Mouse (Mus musculus) heart, embryonic 12.5 days (tissue): ENCODE measurements around the gene Mup13. TPM values are rescaled to one million over a fixed set of nuclear protein-coding genes. Genes with fewer than 3 reads are reported as not detected.
"Not testable (repeated sequence)": the region's sequence is repeated elsewhere in the genome, so short reads cannot be mapped to it uniquely, and the experiment has no call there.

Experiments
- ATAC-seq: fragments of 200-750 bp; cut with Nextera tagmentation; 2 replicates; pipeline ENCODE4 v1.8.0; 2017; ENCODE audit warnings: moderate TSS enrichment, moderate library complexity; ENCODE audit not compliant: insufficient number of reproducible peaks, low FRiP score
- H3K27ac ChIP-seq: fragments of 300-500 bp; sonication (generic); 2 replicates; pipeline ENCODE4 v1.5.1; 2016; ENCODE audit warnings: mild to moderate bottlenecking, moderate library complexity; ENCODE audit not compliant: poor library complexity, severe bottlenecking
- H3K27me3 ChIP-seq: fragments of 300-500 bp; sonication (generic); replicated peaks from 2 replicates; pipeline ENCODE4 v1.6.1; 2016; ENCODE audit warnings: mild to moderate bottlenecking, moderate library complexity
- H3K36me3 ChIP-seq: fragments of 300-500 bp; sonication (generic); 2 replicates; pipeline ENCODE4 v1.6.1; 2016; ENCODE audit warnings: mild to moderate bottlenecking, moderate library complexity
- H3K4me1 ChIP-seq: fragments of 300-500 bp; sonication (generic); replicated peaks from 2 replicates; pipeline ENCODE4 v1.6.1; 2016; ENCODE audit warnings: mild to moderate bottlenecking
- H3K4me2 ChIP-seq: fragments of 300-500 bp; sonication (generic); 2 replicates; pipeline ENCODE4 v1.6.1; 2016; ENCODE audit warnings: mild to moderate bottlenecking, moderate library complexity
- H3K4me3 ChIP-seq: fragments of 300-500 bp; sonication (generic); 2 replicates; pipeline ENCODE4 v1.5.1; 2016; ENCODE audit warnings: mild to moderate bottlenecking
- H3K9ac ChIP-seq: fragments of 300-500 bp; sonication (generic); 2 replicates; pipeline ENCODE4 v1.6.1; 2016; ENCODE audit warnings: mild to moderate bottlenecking, moderate library complexity
- H3K9me3 ChIP-seq: fragments of 300-500 bp; sonication (generic); replicated peaks from 2 replicates; pipeline ENCODE4 v1.6.1; 2016; ENCODE audit warnings: mild to moderate bottlenecking, moderate library complexity
- WGBS: fragments of 180-500 bp; shearing (Covaris S2); methylation state at CpG from one replicate; pipeline ENCODE4 v1.1.7; 2016; 5-methylcytosine and 5-hydroxymethylcytosine counted together
- polyA plus RNA-seq: library from polyadenylated mRNA; unstranded; fragments of >200 nt; fragmentation: Nextera tagmentation; extraction: Ambion mirVana; gene quantifications from 2 replicates; pipeline ENCODE4 v1.2.1, GENCODE M21; 2016

Gene Mup13
- not detected in 2 replicates for polyA plus RNA-seq

DNA sequence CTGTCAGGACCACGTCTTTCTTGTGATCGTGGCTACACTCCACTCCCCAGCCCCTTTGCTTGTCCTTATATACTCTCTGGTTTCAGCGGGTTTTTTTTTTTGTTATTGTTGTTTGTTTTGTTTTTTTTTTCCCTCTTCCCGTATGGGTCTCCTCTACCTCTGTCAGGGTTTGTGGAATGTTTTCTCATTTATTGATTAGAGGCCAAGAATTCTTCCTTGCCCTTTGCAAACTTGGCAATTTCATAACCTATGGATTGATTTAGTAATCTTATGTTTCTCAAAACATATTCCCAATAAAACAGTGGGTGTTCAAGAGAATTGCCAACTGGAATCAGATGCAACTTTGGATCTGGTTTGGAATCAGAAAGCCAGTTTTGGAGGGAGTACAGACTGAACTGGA is at the start of gene Mup13:
Mup13 (minus strand) TSS at position 101 of the 400 bp plus-strand sequence.
- not testable (repeated sequence) for H3K9me3 ChIP-seq, H3K27me3 ChIP-seq, H3K4me1 ChIP-seq, ATAC-seq, H3K4me3 ChIP-seq, H3K9ac ChIP-seq, H3K27ac ChIP-seq, H3K4me2 ChIP-seq, H3K36me3 ChIP-seq
- 76% methylated on average over 4 of the region's 4 CpGs for WGBS

Other genes starting within 250 kb of the Mup13 start
- gene Mup14, start 75.7 kb upstream of the Mup13 start, polyA plus RNA-seq, result not detected in 2 replicates
- gene Mup15, start 211.5 kb upstream of the Mup13 start, polyA plus RNA-seq, result not detected in 2 replicates